Comparison of ENCODE assay signal across 9 mouse cellular contexts in genomic region chr12:79092569-79092968, GRCm38 (mm10). TPM values are rescaled to one million over a fixed set of nuclear protein-coding genes. Genes with fewer than 3 reads are reported as not detected.
A peak's percentile ranks its signal among the peaks of the same experiment; 100 is the strongest.
DNase-seq lines count a peak whose midpoint lies in the region; ATAC-seq and TF ChIP-seq lines count a peak whose summit lies in the region.
"Had no signal": no experiment of that assay in that cellular context is flagged by ENCODE, and none has a peak within 500 bp of the region (broad histone marks: within the 10 kb centered on the region; RNA-seq: fewer than 3 reads in every experiment).

No protein-coding gene starts in this region.

- peak; percentile 23 for DNase-seq in hindbrain, embryonic 11.5 days (ENCODE audit: low spot score)
- peak; percentile 67 for DNase-seq in NIH3T3 (ENCODE audit: low read depth)
- peak; percentile 22 for DNase-seq in embryonic facial prominence, embryonic 10.5 days (ENCODE audit: low spot score)
- peak; percentile 66 for DNase-seq in kidney, postnatal 10 days
- DNase-seq in lung, adult 18-20 months, result peak; percentile 75 to 83

- no peaks in the 10 kb centered on the region for H3K9me3 ChIP-seq in hindbrain, embryonic 11.5 days (ENCODE audit: control insufficient read depth, low read length)
- H3K9me3 ChIP-seq in hindbrain, embryonic 12.5 days (replicated peaks), result no peaks in the 10 kb centered on the region
- H3K9me3 ChIP-seq in embryonic facial prominence, embryonic 10.5 days, result no peaks in the 10 kb centered on the region
- H3K9me3 ChIP-seq: embryonic facial prominence, embryonic 13.5 days had no signal

- WGBS in hindbrain, embryonic 11.5 days, result 66% methylated on average over 4 of the region's 4 CpGs
- WGBS in hindbrain, embryonic 12.5 days, result 56% methylated on average over 4 of the region's 4 CpGs
- 63% methylated on average over 4 of the region's 4 CpGs for WGBS in embryonic facial prominence, embryonic 10.5 days
- WGBS in small intestine, adult 2 months, result 12% methylated on average over 4 of the region's 4 CpGs

- no peak overlapping the region for H3K27ac ChIP-seq in hindbrain, embryonic 11.5 days (ENCODE audit: low read depth, low read length)
- H3K27ac ChIP-seq in hindbrain, embryonic 12.5 days, result no peak overlapping the region
- H3K27ac ChIP-seq in embryonic facial prominence, embryonic 10.5 days (replicated peaks), result no peak overlapping the region
- H3K27ac ChIP-seq in small intestine, adult 2 months (ENCODE audit: insufficient read depth, low read depth, low read length), result peak overlapping the region; percentile 63
- H3K27ac ChIP-seq: embryonic facial prominence, embryonic 13.5 days had no signal

- H3K9ac ChIP-seq in hindbrain, embryonic 11.5 days (ENCODE audit: low read depth, low read length), result no peak overlapping the region
- no peak overlapping the region for H3K9ac ChIP-seq in hindbrain, embryonic 12.5 days
- H3K9ac ChIP-seq: embryonic facial prominence, embryonic 13.5 days had no signal

- ATAC-seq in hindbrain, embryonic 11.5 days (ENCODE audit: low FRiP score), result no peak
- ATAC-seq in hindbrain, embryonic 12.5 days (ENCODE audit: low FRiP score), result no peak
- ATAC-seq in erythroblast, adult 5-6 weeks (replicated peaks; ENCODE audit: low FRiP score, poor library complexity, severe bottlenecking), result no peak

- no peaks in the 10 kb centered on the region for H3K36me3 ChIP-seq in hindbrain, embryonic 11.5 days (ENCODE audit: control insufficient read depth, insufficient read depth, low read length)
- H3K36me3 ChIP-seq in hindbrain, embryonic 12.5 days, result no peaks in the 10 kb centered on the region
- H3K36me3 ChIP-seq in embryonic facial prominence, embryonic 10.5 days (replicated peaks), result no peaks in the 10 kb centered on the region
- H3K36me3 ChIP-seq in small intestine, adult 2 months (ENCODE audit: control insufficient read depth, insufficient read depth, low read length), result no peaks in the 10 kb centered on the region
- H3K36me3 ChIP-seq: embryonic facial prominence, embryonic 13.5 days had no signal

- no peak overlapping the region for H3K4me2 ChIP-seq in hindbrain, embryonic 11.5 days (replicated peaks; ENCODE audit: low read depth, low read length)
- no peak overlapping the region for H3K4me2 ChIP-seq in hindbrain, embryonic 12.5 days (replicated peaks)
- H3K4me2 ChIP-seq: embryonic facial prominence, embryonic 13.5 days had no signal

- no peaks in the 10 kb centered on the region for H3K27me3 ChIP-seq in hindbrain, embryonic 11.5 days (ENCODE audit: control insufficient read depth, insufficient read depth, low read length)
- H3K27me3 ChIP-seq in hindbrain, embryonic 12.5 days, result no peaks in the 10 kb centered on the region
- no peaks in the 10 kb centered on the region for H3K27me3 ChIP-seq in embryonic facial prominence, embryonic 10.5 days (replicated peaks; ENCODE audit: low read depth, poor library complexity, severe bottlenecking)
- H3K27me3 ChIP-seq in small intestine, adult 2 months (ENCODE audit: control insufficient read depth, insufficient read depth, low read length), result no peaks in the 10 kb centered on the region
- H3K27me3 ChIP-seq: embryonic facial prominence, embryonic 13.5 days had no signal

- no peak overlapping the region for H3K4me3 ChIP-seq in hindbrain, embryonic 11.5 days (ENCODE audit: low read depth, low read length)
- H3K4me3 ChIP-seq in hindbrain, embryonic 12.5 days, result no peak overlapping the region
- no peak overlapping the region for H3K4me3 ChIP-seq in embryonic facial prominence, embryonic 10.5 days
- H3K4me3 ChIP-seq in small intestine, adult 2 months (ENCODE audit: low read depth, low read length), result no peak overlapping the region
- H3K4me3 ChIP-seq: embryonic facial prominence, embryonic 13.5 days had no signal

- no peaks in the 10 kb centered on the region; the same call in 1 of the 2 replicates for H3K4me1 ChIP-seq in hindbrain, embryonic 11.5 days (replicated peaks; ENCODE audit: control insufficient read depth, insufficient read depth, low read length)
- peaks cover 10% of the 10 kb centered on the region for H3K4me1 ChIP-seq in hindbrain, embryonic 12.5 days
- H3K4me1 ChIP-seq in embryonic facial prominence, embryonic 10.5 days, result peaks cover 10% of the 10 kb centered on the region
- H3K4me1 ChIP-seq in small intestine, adult 2 months (ENCODE audit: control insufficient read depth, insufficient read depth, insufficient read length, low read length), result 0 out of 2 replicates have a peak, but pooled peaks cover 2% of the 10 kb centered on the region

- peak; percentile 90; the same call in 1 of the 2 replicates for TF ChIP-seq CTCF in small intestine, adult 2 months (IDR thresholded peaks at IDR 0.05; ENCODE audit: extremely low read depth, insufficient read length, insufficient replicate concordance, low read depth, low read length)

- no peak for TF ChIP-seq POLR2A in small intestine, adult 2 months (IDR thresholded peaks at IDR 0.05; ENCODE audit: low read depth, low read length)

RNA-seq across cellular contexts. Expression of gene Pigh, which starts 3.1 kb away (rescaled TPM):
- polyA plus RNA-seq in hindbrain, embryonic 11.5 days (2014; fragmentation: Nextera tagmentation; extraction: Ambion mirVana), result 26.3 and 30.1 TPM in 2 replicates
- polyA plus RNA-seq in hindbrain, embryonic 12.5 days (2016; fragmentation: Nextera tagmentation; extraction: Ambion mirVana), result 27.1 and 28.3 TPM in 2 replicates
- 32.7 and 33.4 TPM in 2 replicates for polyA plus RNA-seq in embryonic facial prominence, embryonic 10.5 days (2016; fragmentation: Nextera tagmentation; extraction: Ambion mirVana)
- polyA plus RNA-seq in small intestine, adult 2 months (2012; rRNA removed), result 7.5 and 9.9 TPM in 2 replicates
- total RNA-seq in erythroblast, adult 5-6 weeks (2015; ENCODE audit: low replicate concordance), result 3.1 and 8.4 TPM in 2 replicates
- total RNA-seq in erythroblast, adult 5-6 weeks (2017; ENCODE audit: low replicate concordance), result 1.5 and 2.2 TPM in 2 replicates

RNA-seq across cellular contexts. Expression of gene Arg2, which starts 38.0 kb away (rescaled TPM):
- polyA plus RNA-seq in hindbrain, embryonic 11.5 days (2014; fragmentation: Nextera tagmentation; extraction: Ambion mirVana), result 7.9 and 8.3 TPM in 2 replicates
- 16.4 and 17.6 TPM in 2 replicates for polyA plus RNA-seq in hindbrain, embryonic 12.5 days (2016; fragmentation: Nextera tagmentation; extraction: Ambion mirVana)
- 2.9 and 3.5 TPM in 2 replicates for polyA plus RNA-seq in embryonic facial prominence, embryonic 10.5 days (2016; fragmentation: Nextera tagmentation; extraction: Ambion mirVana)
- polyA plus RNA-seq in small intestine, adult 2 months (2012; rRNA removed), result 148 and 162 TPM in 2 replicates
- 0.77 and 2.3 TPM in 2 replicates for total RNA-seq in erythroblast, adult 5-6 weeks (2015; ENCODE audit: low replicate concordance)
- 0.43 and 1.1 TPM in 2 replicates for total RNA-seq in erythroblast, adult 5-6 weeks (2017; ENCODE audit: low replicate concordance)

Comparison
In these comparisons a context has a peak if more than half of its experiments do, and no peak if none do; other contexts are left out.
1. DNase-seq: peak in every context shown above with its lines; median percentile 79 in lung, adult 18-20 months; 67 in NIH3T3; 66 in kidney, postnatal 10 days; 23 in hindbrain, embryonic 11.5 days; 22 in embryonic facial prominence, embryonic 10.5 days.